Mouse (Mus musculus) sigmoid colon, adult 10 weeks (tissue): ENCODE measurements around the gene Gbp4. TPM values are rescaled to one million over a fixed set of nuclear protein-coding genes. Genes with fewer than 3 reads are reported as not detected.

ENCODE experiments used
- polyA plus RNA-seq: library from polyadenylated mRNA; stranded (reverse); fragments of 350-450 nt; fragmentation: Illumina TruSeq; extraction: RNeasy Lipid Tissue Mini Kit (QIAGEN cat#74804); gene quantifications from one replicate; pipeline ENCODE4 v1.2.3, GENCODE M21; 2014; ENCODE audit warnings: low read depth, low replicate concordance

The Gbp4 gene
- 14.8 TPM for polyA plus RNA-seq

GRCm38 (mm10) chr5:105139409-105140088 lies at the start of gene Gbp4, which contains the start of the genes Gbp9 and Gbp8:
Gene Gbp4, minus strand, starts transcription at chr5:105139586.
Gene Gbp9, minus strand, starts transcription at chr5:105139539.
Gene Gbp8, minus strand, starts transcription at chr5:105139540.

Other genes with a start within 250 kb of the Gbp4 start
- gene Abcg3, start 156.9 kb downstream of the Gbp4 start, polyA plus RNA-seq = 13.3 TPM
- gene Gbp9, start within 50 bp of the Gbp4 start, polyA plus RNA-seq = 17.3 TPM
- gene Gbp8, start within 50 bp of the Gbp4 start, polyA plus RNA-seq = 10.5 TPM
- 2.1 TPM for gene Gbp10, start 99.9 kb upstream of the Gbp4 start, polyA plus RNA-seq
- 0.54 TPM for gene Gm43302, start 154.1 kb upstream of the Gbp4 start, polyA plus RNA-seq
- gene Gbp6, start 154.1 kb upstream of the Gbp4 start, polyA plus RNA-seq = 25.3 TPM